Mouse (Mus musculus) hindbrain, embryonic 11.5 days (tissue): ENCODE measurements around the gene Gm20388. TPM values are rescaled to one million over a fixed set of nuclear protein-coding genes. Genes with fewer than 3 reads are reported as not detected.

ENCODE experiments used
- ATAC-seq: fragments of 200-750 bp; cut with Nextera tagmentation; 2 replicates; pipeline ENCODE4 v1.8.0; 2017; ENCODE audit warnings: mild to moderate bottlenecking, moderate TSS enrichment, moderate library complexity; ENCODE audit not compliant: low FRiP score
- DNase-seq: peaks from one replicate; pipeline ENCODE4 v3.0.0-alpha.2; 2015; ENCODE audit warnings: low spot score
- H3K27ac ChIP-seq: fragments of 300-500 bp; sonication (generic); 2 replicates; pipeline ENCODE4 v1.5.1; 2014; ENCODE audit warnings: mild to moderate bottlenecking, low read depth, low read length
- H3K27me3 ChIP-seq: fragments of 300-500 bp; sonication (generic); 2 replicates; pipeline ENCODE4 v1.6.1; 2014; ENCODE audit warnings: mild to moderate bottlenecking, low read length, moderate library complexity, mixed read lengths; ENCODE audit not compliant: control insufficient read depth, insufficient read depth
- H3K36me3 ChIP-seq: fragments of 300-500 bp; sonication (generic); 2 replicates; pipeline ENCODE4 v1.6.1; 2014; ENCODE audit warnings: mild to moderate bottlenecking, low read length, moderate library complexity, mixed read lengths; ENCODE audit not compliant: control insufficient read depth, insufficient read depth
- H3K4me1 ChIP-seq: fragments of 300-500 bp; sonication (generic); replicated peaks from 2 replicates; pipeline ENCODE4 v1.6.1; 2014; ENCODE audit warnings: low read length, mixed read lengths; ENCODE audit not compliant: control insufficient read depth, insufficient read depth
- H3K4me2 ChIP-seq: fragments of 300-500 bp; sonication (generic); replicated peaks from 2 replicates; pipeline ENCODE4 v1.6.1; 2014; ENCODE audit warnings: mild to moderate bottlenecking, low read depth, low read length
- H3K4me3 ChIP-seq: fragments of 300-500 bp; sonication (generic); 2 replicates; pipeline ENCODE4 v1.5.1; 2014; ENCODE audit warnings: low read depth, low read length
- H3K9ac ChIP-seq: fragments of 300-500 bp; sonication (generic); 2 replicates; pipeline ENCODE4 v1.6.1; 2014; ENCODE audit warnings: low read depth, low read length
- H3K9me3 ChIP-seq: fragments of 300-500 bp; sonication (generic); 2 replicates; pipeline ENCODE4 v1.6.1; 2016; ENCODE audit warnings: low read length; ENCODE audit not compliant: control insufficient read depth
- WGBS: fragments of 180-500 bp; shearing (Covaris S2); extraction: QIAGEN DNeasy Blood & Tissue Kit; methylation state at CpG from one replicate; pipeline ENCODE4 v1.1.7; 2014; 5-methylcytosine and 5-hydroxymethylcytosine counted together
- polyA plus RNA-seq: library from polyadenylated mRNA; unstranded; fragments of >200 nt; fragmentation: Nextera tagmentation; extraction: Ambion mirVana; gene quantifications from 2 replicates; pipeline ENCODE4 v1.2.1, GENCODE M21; 2014

The Gm20388 gene
- polyA plus RNA-seq, 1 experiment from 2014 or later = 11.8 TPM

- Histone ChIP-seq H3K4me3 (no peak overlapping the region), H3K27ac (no peak overlapping the region), H3K27me3 (no peaks in the 10 kb centered on the region), H3K4me2 (no peak overlapping the region), H3K4me1 (peaks cover 11% of the 10 kb centered on the region), H3K9ac (no peak overlapping the region), H3K36me3 (no peaks in the 10 kb centered on the region), H3K9me3 (no peaks in the 10 kb centered on the region)
- 90% methylated on average over 6 of the region's 6 CpGs for WGBS
- ATAC-seq (no peak), DNase-seq (no peak)
Measured at GRCm38 (mm10) chr8:122702957-122703356, 2792.3 kb downstream of the Gm20388 start.

GRCm38 (mm10) chr8:122704612-122705011, 2794.0 kb downstream of the Gm20388 start:
- peaks cover 9% of the 10 kb centered on the region for H3K4me1 ChIP-seq
- no peak for ATAC-seq

GRCm38 (mm10) chr8:122705901-122706561, 2795.4 kb downstream of the Gm20388 start:
- DNase-seq = no peak
- H3K27me3 ChIP-seq = no peaks in the 10 kb centered on the region
- 38% methylated on average over 12 of the region's 12 CpGs for WGBS

More at GRCm38 (mm10) chr8:122704612-122705011, 2794.0 kb downstream of the Gm20388 start:
- H3K9ac ChIP-seq = no peak overlapping the region
- DNase-seq = no peak
- H3K36me3 ChIP-seq = no peaks in the 10 kb centered on the region
- WGBS = 84% methylated on average over 3 of the region's 3 CpGs
- H3K27me3 ChIP-seq = no peaks in the 10 kb centered on the region
- H3K9me3 ChIP-seq = no peaks in the 10 kb centered on the region
- H3K4me3 ChIP-seq = no peak overlapping the region
- H3K27ac ChIP-seq = no peak overlapping the region
- H3K4me2 ChIP-seq = no peak overlapping the region

DNA sequence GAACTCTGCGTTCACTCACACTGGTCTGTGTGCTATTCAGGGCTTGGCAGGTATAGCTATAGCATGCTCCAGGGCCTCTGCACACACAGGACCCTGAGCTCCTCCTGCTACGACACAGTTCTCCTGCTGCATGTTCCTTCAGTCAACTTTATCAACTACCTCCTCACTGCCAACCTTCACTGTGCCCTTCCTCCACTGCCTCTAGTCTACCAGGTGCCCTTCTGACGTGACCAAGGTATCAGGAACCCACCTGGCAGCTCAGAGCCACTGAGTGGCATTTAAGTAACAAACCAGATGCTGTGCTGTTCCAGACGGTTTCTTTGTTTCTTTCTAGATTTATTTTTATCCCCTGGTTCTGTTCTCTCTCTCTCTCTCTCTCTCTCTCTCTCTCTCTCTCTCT, 2796.5 kb downstream of the Gm20388 start:
- Histone ChIP-seq H3K9ac (no peak overlapping the region), H3K27me3 (no peaks in the 10 kb centered on the region), H3K4me1 (peaks cover 9% of the 10 kb centered on the region), H3K27ac (no peak overlapping the region), H3K4me3 (no peak overlapping the region), H3K36me3 (no peaks in the 10 kb centered on the region), H3K9me3 (no peaks in the 10 kb centered on the region), H3K4me2 (no peak overlapping the region)
- 73% methylated on average over 4 of the region's 4 CpGs for WGBS
- no peak for ATAC-seq
- DNase-seq = no peak

More at GRCm38 (mm10) chr8:122705901-122706561, 2795.4 kb downstream of the Gm20388 start:
- Histone ChIP-seq H3K4me1 (peaks cover 9% of the 10 kb centered on the region), H3K9ac (no peak overlapping the region), H3K4me2 (no peak overlapping the region), H3K27ac (no peak overlapping the region), H3K4me3 (no peak overlapping the region), H3K9me3 (no peaks in the 10 kb centered on the region), H3K36me3 (no peaks in the 10 kb centered on the region)
- ATAC-seq = no peak

GRCm38 (mm10) chr8:122709340-122710111, 2798.9 kb downstream of the Gm20388 start:
- H3K9ac ChIP-seq = no peak overlapping the region
- H3K4me1 ChIP-seq = peaks cover 9% of the 10 kb centered on the region
- H3K4me2 ChIP-seq = no peak overlapping the region
- H3K27ac ChIP-seq = peak overlapping the region; percentile 62
- ATAC-seq = peak; percentile 81
- peak; percentile 53 for DNase-seq
- H3K27me3 ChIP-seq = 0 out of 2 replicates have a peak, but pooled peaks cover under 1% of the 10 kb centered on the region
- H3K36me3 ChIP-seq = no peaks in the 10 kb centered on the region
- no peaks in the 10 kb centered on the region for H3K9me3 ChIP-seq
- H3K4me3 ChIP-seq = no peak overlapping the region
- WGBS = 47% methylated on average over 26 of the region's 26 CpGs

DNA sequence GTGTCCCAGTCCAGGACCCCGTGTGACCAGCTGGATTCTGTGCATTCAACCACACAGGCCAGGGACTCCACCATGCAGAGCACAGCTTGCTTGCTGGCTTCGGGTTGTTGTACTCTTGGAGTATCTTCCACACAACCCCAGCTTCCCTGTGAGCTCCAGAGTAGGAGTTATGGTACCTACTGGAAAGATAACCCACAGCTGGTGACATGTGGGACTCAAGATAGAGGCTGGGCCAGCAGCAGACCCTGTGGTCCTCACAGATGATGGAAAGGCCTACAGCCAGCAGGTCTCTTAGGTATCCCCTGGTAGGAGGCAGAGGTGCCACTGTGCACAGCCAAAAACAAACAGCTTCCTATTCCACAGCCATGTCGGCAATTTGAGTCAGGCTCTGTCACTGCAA, 2800.8 kb downstream of the Gm20388 start:
- Histone ChIP-seq H3K27ac (no peak overlapping the region), H3K4me2 (no peak overlapping the region), H3K4me1 (0 out of 2 replicates have a peak, but pooled peaks cover 2% of the 10 kb centered on the region), H3K9ac (no peak overlapping the region), H3K27me3 (0 out of 2 replicates have a peak, but pooled peaks cover 2% of the 10 kb centered on the region), H3K4me3 (no peak overlapping the region), H3K9me3 (no peaks in the 10 kb centered on the region), H3K36me3 (no peaks in the 10 kb centered on the region)
- DNase-seq (no peak), ATAC-seq (no peak)
- WGBS = 94% methylated on average over 3 of the region's 3 CpGs

DNA sequence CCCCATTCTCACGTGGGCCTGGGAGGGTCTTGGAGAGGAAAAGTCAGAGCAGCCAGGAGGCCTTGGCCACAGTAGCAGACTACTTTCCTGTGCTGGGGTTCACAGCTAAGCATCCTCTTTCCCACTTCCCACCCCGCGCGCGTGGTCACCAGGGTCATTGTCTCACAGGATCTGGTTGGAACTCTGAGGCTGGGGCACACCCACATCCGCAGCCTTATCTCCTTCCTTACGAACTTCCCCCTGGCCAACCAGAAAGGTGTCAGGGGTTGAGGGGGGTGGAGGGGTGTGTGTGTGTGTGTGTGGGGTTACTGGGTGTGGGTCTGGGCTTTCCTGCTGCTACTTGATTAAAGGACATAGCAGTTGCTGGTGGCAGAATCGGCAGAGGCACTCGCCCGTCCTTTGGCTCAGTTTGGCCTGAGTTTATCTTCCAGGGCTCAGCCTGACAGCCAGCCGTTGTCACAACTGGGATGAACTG, 2801.3 kb downstream of the Gm20388 start:
- Histone ChIP-seq H3K4me3 (no peak overlapping the region), H3K9ac (no peak overlapping the region), H3K9me3 (no peaks in the 10 kb centered on the region), H3K4me2 (no peak overlapping the region), H3K4me1 (0 out of 2 replicates have a peak, but pooled peaks cover 2% of the 10 kb centered on the region), H3K27me3 (0 out of 2 replicates have a peak, but pooled peaks cover 2% of the 10 kb centered on the region), H3K27ac (no peak overlapping the region), H3K36me3 (no peaks in the 10 kb centered on the region)
- 83% methylated on average over 11 of the region's 11 CpGs for WGBS
- ATAC-seq (no peak), DNase-seq (no peak)

GRCm38 (mm10) chr8:122712411-122713156, 2801.9 kb downstream of the Gm20388 start:
- H3K9ac ChIP-seq = no peak overlapping the region
- ATAC-seq (no peak), DNase-seq (no peak)
- H3K4me1 ChIP-seq = 0 out of 2 replicates have a peak, but pooled peaks cover 2% of the 10 kb centered on the region
- H3K27me3 ChIP-seq = 0 out of 2 replicates have a peak, but pooled peaks cover 2% of the 10 kb centered on the region
- no peaks in the 10 kb centered on the region for H3K9me3 ChIP-seq
- no peak overlapping the region for H3K4me3 ChIP-seq
- H3K36me3 ChIP-seq = no peaks in the 10 kb centered on the region
- no peak overlapping the region for H3K4me2 ChIP-seq
- H3K27ac ChIP-seq = no peak overlapping the region
- 80% methylated on average over 12 of the region's 12 CpGs for WGBS
